Mouse (Mus musculus): ENCODE results near the gene Cgn. TPM values are rescaled to one million over a fixed set of nuclear protein-coding genes. Genes with fewer than 3 reads are reported as not detected.

The Cgn gene
- polyA plus RNA-seq (2016; fragmentation: Nextera tagmentation; extraction: Ambion mirVana): 4.7 and 5.0 TPM in 2 replicates

GRCm38 (mm10) chr3:94786367-94786835 lies at the start of gene Cgn:
Cgn (minus strand) TSS chr3:94786492.
- no peaks in the 10 kb centered on the region for H3K9me3 ChIP-seq
- peak within 1 kb of the TSS; percentile 56 for H3K9ac ChIP-seq (replicated peaks)
- peaks cover 12% of the 10 kb centered on the region for H3K4me1 ChIP-seq
- peak within 1 kb of the TSS; percentile 51 for H3K4me3 ChIP-seq
- no peaks in the 10 kb centered on the region for H3K36me3 ChIP-seq
- ATAC-seq (ENCODE audit: low FRiP score, low read depth): peak; percentile 95
- peaks cover 18% of the 10 kb centered on the region for H3K27me3 ChIP-seq
- under 1% methylated on average over 32 of the region's 35 CpGs for WGBS
- peak within 1 kb of the TSS; percentile 69 for H3K27ac ChIP-seq (replicated peaks)
- H3K4me2 ChIP-seq (replicated peaks): peak within 1 kb of the TSS; percentile 74

GRCm38 (mm10) chr3:94835396-94835795 lies 49.1 kb upstream of the Cgn start:
- Histone ChIP-seq H3K4me1 (peaks cover 14% of the 10 kb centered on the region), H3K4me2 (replicated peaks) (no peak overlapping the region), H3K27ac (replicated peaks) (no peak overlapping the region), H3K9ac (replicated peaks) (no peak overlapping the region), H3K27me3 (no peaks in the 10 kb centered on the region), H3K4me3 (no peak overlapping the region), H3K36me3 (no peaks in the 10 kb centered on the region), H3K9me3 (no peaks in the 10 kb centered on the region)
- no peak for ATAC-seq (ENCODE audit: low FRiP score, low read depth)
- 76% methylated on average over 3 of the region's 3 CpGs for WGBS

- Histone ChIP-seq H3K27me3 (no peaks in the 10 kb centered on the region), H3K27ac (replicated peaks) (no peak overlapping the region), H3K4me3 (no peak overlapping the region), H3K9ac (replicated peaks) (no peak overlapping the region), H3K4me2 (replicated peaks) (no peak overlapping the region), H3K36me3 (no peaks in the 10 kb centered on the region), H3K4me1 (no peaks in the 10 kb centered on the region), H3K9me3 (no peaks in the 10 kb centered on the region)
- ATAC-seq (ENCODE audit: low FRiP score, low read depth): no peak
These were observed 47.1 kb upstream of the Cgn start for GRCm38 (mm10) chr3:94833358-94833757.

- WGBS: 85% methylated on average over 5 of the region's 5 CpGs
- no peak overlapping the region for H3K9ac ChIP-seq (replicated peaks)
- H3K4me2 ChIP-seq (replicated peaks): no peak overlapping the region
- no peak overlapping the region for H3K4me3 ChIP-seq
- no peaks in the 10 kb centered on the region for H3K27me3 ChIP-seq
- H3K9me3 ChIP-seq: no peaks in the 10 kb centered on the region
- no peaks in the 10 kb centered on the region for H3K36me3 ChIP-seq
- no peak overlapping the region for H3K27ac ChIP-seq (replicated peaks)
- ATAC-seq (ENCODE audit: low FRiP score, low read depth): no peak
- H3K4me1 ChIP-seq: no peaks in the 10 kb centered on the region
These were observed 46.4 kb upstream of the Cgn start for GRCm38 (mm10) chr3:94832701-94833100.

- Histone ChIP-seq H3K27ac (replicated peaks) (no peak overlapping the region), H3K9me3 (no peaks in the 10 kb centered on the region), H3K4me2 (replicated peaks) (no peak overlapping the region), H3K4me3 (no peak overlapping the region), H3K4me1 (no peaks in the 10 kb centered on the region), H3K27me3 (no peaks in the 10 kb centered on the region), H3K36me3 (no peaks in the 10 kb centered on the region), H3K9ac (replicated peaks) (no peak overlapping the region)
- ATAC-seq (ENCODE audit: low FRiP score, low read depth): no peak
- WGBS: 14% methylated on average over 9 of the region's 9 CpGs
These were observed 45.8 kb upstream of the Cgn start for GRCm38 (mm10) chr3:94832100-94832499.

- H3K9me3 ChIP-seq: no peaks in the 10 kb centered on the region
- 0 out of 2 replicates have a peak, but pooled peaks cover 3% of the 10 kb centered on the region for H3K4me1 ChIP-seq
- ATAC-seq (ENCODE audit: low FRiP score, low read depth): no peak
- 80% methylated on average over 3 of the region's 3 CpGs for WGBS
- H3K36me3 ChIP-seq: no peaks in the 10 kb centered on the region
- no peaks in the 10 kb centered on the region for H3K27me3 ChIP-seq
- H3K9ac ChIP-seq (replicated peaks): no peak overlapping the region
- H3K4me3 ChIP-seq: no peak overlapping the region
- no peak overlapping the region for H3K4me2 ChIP-seq (replicated peaks)
- H3K27ac ChIP-seq (replicated peaks): no peak overlapping the region
These were observed 37.8 kb upstream of the Cgn start for GRCm38 (mm10) chr3:94824110-94824509.

- Histone ChIP-seq H3K4me3 (peak overlapping the region; percentile 61), H3K9me3 (no peaks in the 10 kb centered on the region), H3K27me3 (no peaks in the 10 kb centered on the region), H3K36me3 (no peaks in the 10 kb centered on the region), H3K9ac (replicated peaks) (peak overlapping the region; percentile 80; the same call in 1 of the 2 replicates), H3K27ac (replicated peaks) (peak overlapping the region; percentile 87; the same call in 1 of the 2 replicates), H3K4me2 (replicated peaks) (peak overlapping the region; percentile 57), H3K4me1 (0 out of 2 replicates have a peak, but pooled peaks cover 3% of the 10 kb centered on the region)
- 86% methylated on average over 4 of the region's 4 CpGs for WGBS
- no peak for ATAC-seq (ENCODE audit: low FRiP score, low read depth)
These were observed 35.8 kb upstream of the Cgn start for GRCm38 (mm10) chr3:94822082-94822481.

GRCm38 (mm10) chr3:94821008-94821638 lies 34.8 kb upstream of the Cgn start:
- Histone ChIP-seq H3K4me2 (replicated peaks) (peak overlapping the region; percentile 57), H3K36me3 (no peaks in the 10 kb centered on the region), H3K27ac (replicated peaks) (peak overlapping the region; percentile 87), H3K9me3 (no peaks in the 10 kb centered on the region), H3K27me3 (no peaks in the 10 kb centered on the region), H3K4me3 (peak overlapping the region; percentile 61), H3K4me1 (0 out of 2 replicates have a peak, but pooled peaks cover 3% of the 10 kb centered on the region), H3K9ac (replicated peaks) (peak overlapping the region; percentile 80)
- ATAC-seq (ENCODE audit: low FRiP score, low read depth): peak; percentile 81
- 1% methylated on average over 31 of the region's 31 CpGs for WGBS

GRCm38 (mm10) chr3:94819452-94820425 lies 33.4 kb upstream of the Cgn start:
- peak; percentile 35; the same call in 1 of the 2 replicates for ATAC-seq (ENCODE audit: low FRiP score, low read depth)
- Histone ChIP-seq H3K27ac (replicated peaks) (no peak overlapping the region), H3K36me3 (no peaks in the 10 kb centered on the region), H3K4me2 (replicated peaks) (0 out of 2 replicates have a peak overlapping the region, but pooled peaks have one; percentile 9), H3K27me3 (no peaks in the 10 kb centered on the region), H3K4me1 (0 out of 2 replicates have a peak, but pooled peaks cover 3% of the 10 kb centered on the region), H3K9me3 (no peaks in the 10 kb centered on the region), H3K9ac (replicated peaks) (no peak overlapping the region), H3K4me3 (no peak overlapping the region)
- 60% methylated on average over 24 of the region's 24 CpGs for WGBS

GRCm38 (mm10) chr3:94817731-94818130 lies 31.4 kb upstream of the Cgn start:
- Histone ChIP-seq H3K27ac (replicated peaks) (no peak overlapping the region), H3K9me3 (no peaks in the 10 kb centered on the region), H3K9ac (replicated peaks) (no peak overlapping the region), H3K36me3 (no peaks in the 10 kb centered on the region), H3K4me1 (0 out of 2 replicates have a peak, but pooled peaks cover 3% of the 10 kb centered on the region), H3K4me2 (replicated peaks) (no peak overlapping the region), H3K4me3 (no peak overlapping the region), H3K27me3 (no peaks in the 10 kb centered on the region)
- 98% methylated on average over 2 of the region's 2 CpGs for WGBS
- ATAC-seq (ENCODE audit: low FRiP score, low read depth): no peak

GRCm38 (mm10) chr3:94815603-94816002 lies 29.3 kb upstream of the Cgn start:
- no peaks in the 10 kb centered on the region for H3K4me1 ChIP-seq
- no peak overlapping the region for H3K27ac ChIP-seq (replicated peaks)
- no peaks in the 10 kb centered on the region for H3K36me3 ChIP-seq
- no peak overlapping the region for H3K9ac ChIP-seq (replicated peaks)
- no peaks in the 10 kb centered on the region for H3K27me3 ChIP-seq
- H3K4me3 ChIP-seq: no peak overlapping the region
- H3K9me3 ChIP-seq: no peaks in the 10 kb centered on the region
- no peak for ATAC-seq (ENCODE audit: low FRiP score, low read depth)
- H3K4me2 ChIP-seq (replicated peaks): no peak overlapping the region

GRCm38 (mm10) chr3:94814663-94815062 lies 28.4 kb upstream of the Cgn start:
- Histone ChIP-seq H3K9me3 (no peaks in the 10 kb centered on the region), H3K27ac (replicated peaks) (no peak overlapping the region), H3K9ac (replicated peaks) (no peak overlapping the region), H3K27me3 (no peaks in the 10 kb centered on the region), H3K4me2 (replicated peaks) (no peak overlapping the region), H3K4me3 (no peak overlapping the region), H3K36me3 (no peaks in the 10 kb centered on the region), H3K4me1 (no peaks in the 10 kb centered on the region)
- WGBS: 82% methylated on average over 4 of the region's 4 CpGs
- no peak for ATAC-seq (ENCODE audit: low FRiP score, low read depth)
